Mouse (Mus musculus): ENCODE results near the gene Fam53b.

The Fam53b gene

DNA sequence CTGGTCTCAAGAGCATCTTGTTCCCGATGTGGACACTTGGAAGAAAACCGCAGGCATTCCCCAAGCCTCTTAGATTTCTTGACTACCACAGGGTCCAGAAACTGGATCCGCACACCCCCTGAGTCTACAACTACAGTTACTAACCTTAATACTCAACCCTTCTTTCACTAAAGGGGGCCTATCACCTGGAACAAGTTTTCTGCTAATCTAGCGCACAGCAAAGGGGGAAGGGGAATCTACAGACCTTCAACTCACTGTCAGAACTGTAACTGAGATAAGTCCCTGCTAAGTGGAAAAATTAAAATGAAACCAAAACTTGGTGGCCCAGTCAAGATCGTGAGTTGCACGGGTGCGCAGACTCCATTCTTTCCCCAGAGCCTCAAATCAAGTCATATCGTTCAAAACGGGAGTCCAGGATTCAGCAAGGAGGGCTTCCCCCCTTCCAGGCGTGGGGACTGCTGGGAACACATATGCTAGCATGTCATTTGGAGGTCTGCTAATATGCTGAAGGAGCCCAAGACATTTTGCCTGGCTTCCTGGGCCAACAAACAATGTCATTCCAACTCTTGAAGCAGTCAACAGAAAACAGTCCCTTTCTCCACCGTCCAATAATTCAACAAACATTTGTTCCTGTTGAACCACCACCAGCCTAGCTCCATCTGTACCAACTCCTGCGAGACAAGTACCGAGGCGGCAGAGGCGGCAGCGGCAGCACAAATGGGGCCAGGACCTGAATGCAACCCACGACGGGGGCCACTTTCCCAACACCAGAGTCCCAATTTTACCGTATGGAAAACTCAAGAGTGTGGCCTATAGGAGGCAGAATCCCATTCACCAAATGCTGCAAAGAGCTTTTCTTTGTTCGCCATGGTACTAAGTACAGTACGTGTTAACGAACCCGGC lies 1.7 kb downstream of the Fam53b start:
- in situ Hi-C loops (cut with MseI, MboI): loop anchor here (5.0 to 10.0 kb wide), 2 partner anchors 155 to 157 kb away; no protein-coding TSS in a partner anchor

DNA sequence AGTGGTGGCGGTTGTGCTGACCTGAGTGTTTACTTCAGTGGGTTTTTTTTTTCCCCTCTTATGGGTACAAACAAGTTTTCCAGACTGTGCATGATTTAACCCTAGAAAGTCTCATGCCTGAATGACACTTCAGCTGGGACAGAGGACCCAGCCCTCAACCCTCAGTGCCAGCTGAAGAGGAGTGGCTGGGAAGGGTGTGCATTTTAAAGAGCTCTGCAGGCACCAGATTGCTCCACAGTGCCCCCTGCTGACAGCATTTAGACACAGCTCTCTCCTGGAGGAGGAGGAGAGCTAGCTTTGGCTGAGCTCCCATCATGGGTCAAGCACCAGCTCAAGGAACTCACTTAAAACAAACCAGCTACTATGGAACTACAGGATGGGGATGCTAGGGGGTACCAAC lies 2.8 kb downstream of the Fam53b start:
- in situ Hi-C loops (cut with MseI, MboI): loop anchor here (5.0 to 10.0 kb wide), 2 partner anchors 154 to 156 kb away; no protein-coding TSS in a partner anchor

DNA sequence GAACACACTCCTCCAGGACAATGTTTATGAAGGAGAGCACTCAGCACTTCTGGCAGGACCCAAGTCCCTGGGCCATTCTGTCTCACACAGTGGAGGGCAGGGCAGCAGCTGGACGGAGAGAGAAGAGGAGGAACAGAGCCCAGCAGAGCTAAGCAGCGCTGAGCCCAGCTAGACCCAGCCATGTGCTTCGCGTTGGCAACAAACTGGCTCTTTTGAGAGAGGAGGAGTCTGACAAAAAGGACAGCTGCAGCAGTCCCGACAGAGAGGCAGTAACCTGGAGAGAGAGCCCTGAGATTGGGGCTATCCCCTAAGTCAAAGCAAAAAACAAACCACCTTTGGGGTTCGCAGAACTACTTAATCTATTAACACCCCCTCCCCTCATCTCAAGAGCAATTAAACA lies 3.3 kb downstream of the Fam53b start:
- in situ Hi-C loops (cut with MseI, MboI): loop anchor here (5.0 to 10.0 kb wide), 2 partner anchors 153 to 156 kb away; no protein-coding TSS in a partner anchor

DNA sequence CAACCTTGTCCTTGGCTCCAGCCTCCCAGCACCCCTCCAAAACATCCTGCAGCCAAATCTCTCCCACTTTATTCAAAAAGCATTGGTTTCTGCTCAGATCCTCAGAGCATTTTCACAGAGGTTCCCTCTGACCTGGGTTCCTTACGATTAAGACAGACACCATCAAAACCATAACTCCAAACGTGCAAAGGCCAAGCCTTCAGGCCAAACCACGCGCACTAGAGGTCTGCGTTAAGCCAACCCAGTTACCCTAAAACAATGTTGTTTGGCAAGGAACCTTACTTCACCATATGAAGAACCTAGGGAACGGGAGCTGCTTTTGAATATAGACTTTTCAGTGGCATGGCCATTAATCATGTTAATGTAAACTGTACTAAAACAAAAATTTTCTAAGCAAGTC lies 4.0 kb downstream of the Fam53b start:
- in situ Hi-C loops (cut with MseI, MboI): loop anchor here (5.0 to 10.0 kb wide), 3 partner anchors 75 to 155 kb away; no protein-coding TSS in a partner anchor

DNA sequence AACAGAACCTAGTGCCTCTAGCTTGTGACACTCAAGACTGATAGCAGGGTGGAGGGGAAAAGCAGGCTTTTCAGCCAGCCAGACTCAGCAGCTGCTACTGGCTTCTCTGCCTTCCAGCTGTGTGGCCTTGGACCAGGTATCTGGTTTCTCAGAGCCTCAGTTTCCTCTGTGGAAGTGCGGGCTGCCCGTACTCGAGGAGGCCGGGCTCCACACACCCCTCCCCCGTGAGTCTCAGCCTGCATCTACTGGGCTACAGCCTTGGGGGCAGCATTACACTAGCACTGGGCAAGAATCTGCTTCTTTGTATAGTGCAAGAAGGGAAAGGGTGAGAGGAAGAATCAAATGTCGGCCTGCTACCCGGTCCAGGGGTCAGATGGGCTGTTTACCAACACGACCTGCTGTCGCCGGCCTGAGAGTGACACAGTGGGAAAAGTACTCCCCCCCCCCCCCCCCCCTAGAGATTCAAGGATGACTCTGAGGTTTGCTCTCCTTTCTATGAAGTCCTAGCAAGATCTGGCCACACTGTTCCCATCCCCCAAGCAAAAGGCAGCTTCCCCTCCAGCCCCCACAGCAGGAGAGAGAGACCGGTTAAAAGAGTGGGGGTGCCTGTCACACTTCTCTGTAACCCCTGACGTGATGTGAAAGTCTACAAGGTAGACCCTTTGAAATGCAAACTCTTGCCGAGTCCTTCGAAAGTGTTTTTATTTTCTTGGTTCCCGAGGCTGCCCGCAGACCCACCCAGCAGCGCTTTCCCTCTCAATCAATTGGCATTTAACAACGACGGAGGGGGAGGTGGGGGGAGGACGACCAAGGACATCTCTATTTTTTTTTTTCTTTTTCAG lies 4.6 kb downstream of the Fam53b start:
- in situ Hi-C loops (cut with MseI, MboI): loop anchor here in 1 of 2 experiments (10.0 kb wide), 1 partner anchor 74 kb away; no protein-coding TSS in a partner anchor

DNA sequence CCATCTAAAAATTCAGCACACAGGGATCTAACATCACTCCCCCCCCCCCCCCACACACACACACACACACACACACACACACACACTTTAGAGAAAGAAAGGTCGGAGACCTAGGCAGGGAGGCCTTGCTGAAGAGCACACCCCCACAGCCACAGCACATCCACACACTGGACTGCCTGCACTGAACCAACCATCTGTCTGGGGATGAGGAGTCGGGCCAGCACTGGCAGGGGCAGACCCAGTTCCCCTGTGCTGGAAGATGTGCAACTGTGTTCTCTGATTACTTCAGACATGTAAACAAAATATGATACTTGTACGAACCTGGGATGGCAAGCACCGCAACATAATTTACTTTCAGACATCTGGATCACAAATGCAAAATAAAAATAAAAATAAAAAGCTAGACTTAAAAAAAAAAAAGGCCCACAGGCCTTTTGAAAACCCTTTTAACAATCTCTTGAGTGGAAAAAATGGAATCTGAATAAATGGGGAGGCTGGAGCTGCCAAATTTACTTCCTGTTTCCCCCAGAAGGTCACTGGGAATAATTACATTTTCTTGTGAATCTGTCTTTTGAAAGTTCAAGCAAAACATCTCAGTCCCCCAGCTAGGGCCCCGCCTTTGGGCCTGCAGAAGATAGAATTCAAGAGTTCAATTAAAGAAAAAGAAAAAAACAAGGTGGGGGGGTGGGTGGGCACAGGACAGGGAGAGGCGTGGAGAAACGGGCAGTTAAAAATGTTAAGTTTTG lies 5.5 kb downstream of the Fam53b start:
- in situ Hi-C loops (cut with MseI, MboI): loop anchor here in 1 of 2 experiments (10.0 kb wide), 1 partner anchor 73 kb away; no protein-coding TSS in a partner anchor

DNA sequence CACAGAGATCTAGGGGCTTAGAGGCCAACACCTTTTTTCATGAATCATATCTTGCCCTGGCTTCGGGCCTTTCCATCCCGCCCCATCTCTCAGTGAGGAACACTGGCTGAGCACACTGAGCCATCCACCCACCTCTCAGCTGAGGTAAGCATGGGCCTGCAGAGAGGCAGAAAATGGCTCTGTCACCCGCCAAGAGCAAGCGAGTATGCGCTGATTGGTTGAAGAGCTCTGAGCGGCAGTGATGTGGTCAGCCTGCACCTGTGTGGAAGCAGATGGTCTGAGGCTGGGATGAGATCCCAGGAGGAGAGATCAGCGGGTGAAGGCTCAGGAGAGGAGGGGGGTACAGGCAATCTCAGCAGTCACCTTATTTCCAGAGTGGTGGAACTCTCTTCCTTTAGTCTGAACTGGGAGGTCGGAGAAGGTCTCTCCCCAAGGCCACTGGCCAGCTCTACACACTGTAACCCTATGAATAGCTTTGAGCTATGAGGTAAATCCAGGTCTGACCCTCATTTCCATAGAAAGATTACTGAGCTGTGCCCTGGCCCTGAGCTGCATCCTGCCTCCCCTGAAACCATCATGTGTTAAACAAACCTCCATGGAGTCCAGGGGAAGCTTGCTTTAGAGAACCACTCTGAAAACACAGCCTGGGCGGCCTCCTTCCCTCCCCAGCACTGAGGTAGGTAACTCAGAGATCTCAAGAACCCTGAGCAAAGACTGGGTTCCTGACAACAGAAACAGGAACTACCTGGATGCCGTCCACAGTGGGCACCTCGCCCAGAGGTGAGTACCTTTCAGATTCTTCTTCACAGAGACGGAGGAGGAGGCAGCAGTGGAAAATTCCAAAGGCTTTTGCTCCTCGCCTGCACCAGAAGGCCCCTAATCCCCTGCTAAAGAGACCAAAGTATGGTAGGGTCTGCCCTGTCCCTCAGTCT lies 6.5 kb downstream of the Fam53b start:
- in situ Hi-C loops (cut with MseI, MboI): loop anchor here in 1 of 2 experiments (10.0 kb wide), 1 partner anchor 72 kb away; no protein-coding TSS in a partner anchor

DNA sequence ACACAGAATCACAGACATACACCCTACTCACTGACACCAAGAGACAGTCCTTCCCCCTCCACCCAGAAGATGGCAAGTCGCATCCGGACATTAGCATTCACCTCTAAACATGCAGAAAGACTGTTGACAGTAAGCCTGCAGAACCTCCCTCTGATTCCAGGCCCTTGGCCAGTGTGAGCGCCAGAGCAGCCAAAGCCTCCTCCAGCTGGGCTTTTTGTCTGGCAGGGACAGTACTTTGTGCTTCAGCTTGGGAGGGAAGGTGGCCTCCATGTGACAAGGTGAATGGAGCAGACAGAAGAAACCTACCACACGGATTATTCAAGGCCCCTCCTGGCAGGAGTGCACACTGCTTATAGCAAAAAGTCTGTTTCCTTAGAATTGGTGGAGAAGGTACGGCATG lies 7.4 kb downstream of the Fam53b start:
- in situ Hi-C loops (cut with MseI, MboI): loop anchor here in 1 of 2 experiments (10.0 kb wide), 1 partner anchor 71 kb away; no protein-coding TSS in a partner anchor

DNA sequence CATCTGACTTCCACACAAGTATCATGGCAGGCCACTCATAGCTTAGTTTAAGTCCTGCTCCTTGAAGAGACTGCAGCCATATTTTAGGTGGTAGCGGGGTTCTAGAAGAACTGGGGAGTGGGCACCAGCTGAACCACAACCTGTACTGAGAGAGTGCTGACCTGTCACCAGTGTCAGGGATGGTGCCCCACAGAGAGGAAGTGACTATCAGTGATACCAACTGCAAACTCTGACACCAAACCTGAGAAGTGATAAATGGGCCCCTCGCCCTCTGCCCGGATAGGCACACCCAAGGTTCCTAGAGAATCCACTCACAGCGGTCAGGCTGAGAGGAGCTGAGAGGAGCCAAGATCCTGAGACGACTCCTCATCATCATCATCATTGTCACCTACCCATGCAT lies 8.7 kb downstream of the Fam53b start:
- in situ Hi-C loops (cut with MseI, MboI): loop anchor here in 1 of 2 experiments (10.0 kb wide), 1 partner anchor 70 kb away; no protein-coding TSS in a partner anchor

DNA sequence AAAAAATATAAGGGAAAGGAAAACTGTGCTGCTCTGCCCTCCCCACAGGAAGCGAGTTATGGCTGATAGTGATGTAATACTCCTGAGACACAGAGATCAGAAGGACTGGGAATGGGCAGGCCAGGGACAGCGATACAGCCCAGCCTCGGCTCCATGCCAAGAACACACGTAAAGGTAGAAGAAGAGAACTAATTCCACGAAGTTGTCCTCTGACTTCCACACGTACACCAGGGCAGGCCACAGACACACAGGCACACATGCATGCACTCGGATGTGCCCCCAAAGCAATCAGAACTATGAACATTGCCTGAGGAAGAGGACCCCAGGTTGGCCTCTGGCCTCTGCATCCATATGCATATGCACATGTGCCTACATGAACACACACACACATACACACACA lies 9.2 kb downstream of the Fam53b start:
- in situ Hi-C loops (cut with MseI, MboI): loop anchor here in 1 of 2 experiments (10.0 kb wide), 1 partner anchor 70 kb away; no protein-coding TSS in a partner anchor

DNA sequence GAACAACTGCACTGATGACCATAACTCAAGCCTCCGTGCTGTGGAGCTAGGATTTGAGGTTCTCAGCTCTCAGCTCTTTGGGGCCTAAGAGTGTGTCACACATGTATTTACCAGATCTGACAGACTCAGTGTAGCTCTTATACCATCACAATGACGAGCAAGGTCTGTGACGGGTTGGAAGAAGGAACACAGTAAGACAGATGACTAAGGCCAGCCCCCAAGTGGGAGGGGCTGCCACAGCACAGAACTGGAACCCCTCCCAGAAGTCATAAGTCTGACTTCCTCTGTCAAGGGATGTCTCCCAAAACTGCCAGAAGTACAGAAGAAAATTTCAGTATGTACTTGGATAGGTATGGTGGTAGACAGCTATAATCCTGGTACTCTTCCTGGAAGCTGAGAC lies 9.7 kb downstream of the Fam53b start:
- in situ Hi-C loops (cut with MseI, MboI): loop anchor here in 1 of 2 experiments (10.0 kb wide), 1 partner anchor 69 kb away; no protein-coding TSS in a partner anchor

DNA sequence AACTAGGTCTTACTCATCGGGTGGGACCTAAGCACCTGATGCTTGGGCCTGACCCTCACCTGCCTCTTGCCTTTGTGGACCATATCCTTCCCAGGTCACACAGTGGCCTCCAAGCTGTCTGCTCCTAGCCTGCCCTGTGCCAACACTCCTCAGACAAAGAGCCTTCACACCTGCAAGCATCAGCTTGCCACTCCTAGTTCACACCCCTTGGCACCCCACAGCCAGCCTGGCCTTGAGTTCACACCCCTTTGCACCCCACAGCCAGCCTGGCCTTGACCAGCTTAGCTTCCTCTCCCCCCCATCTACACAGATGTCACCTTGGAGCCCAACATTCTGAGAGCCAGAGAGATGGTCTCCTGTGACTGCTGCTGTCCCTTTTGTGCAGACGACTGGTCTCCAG lies 10.3 kb downstream of the Fam53b start:
- in situ Hi-C loops (cut with MseI, MboI): loop anchor here in 1 of 2 experiments (10.0 kb wide), 1 partner anchor 69 kb away; no protein-coding TSS in a partner anchor

DNA sequence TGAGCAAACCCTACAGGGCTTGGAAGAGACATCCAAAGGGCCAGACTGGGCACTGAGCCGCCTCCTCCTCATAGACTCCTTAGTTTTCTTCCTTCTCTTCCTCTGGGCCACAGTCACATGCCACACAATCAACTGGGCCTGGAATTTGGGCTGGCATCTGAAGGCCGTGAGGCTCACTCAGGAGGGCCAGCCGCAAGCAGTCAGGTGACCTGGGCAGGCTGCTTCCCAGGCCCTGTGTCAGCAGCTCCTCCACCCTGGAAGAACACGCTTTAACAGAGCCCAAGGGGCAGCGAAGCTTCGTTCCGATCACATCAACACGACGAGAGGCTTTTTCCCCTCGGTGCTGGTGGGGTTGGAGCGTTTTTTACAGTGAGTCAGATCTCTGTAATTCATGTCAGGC lies 11.0 kb downstream of the Fam53b start:
- in situ Hi-C loops (cut with MseI, MboI): loop anchor here in 1 of 2 experiments (10.0 kb wide), 1 partner anchor 68 kb away; no protein-coding TSS in a partner anchor

DNA sequence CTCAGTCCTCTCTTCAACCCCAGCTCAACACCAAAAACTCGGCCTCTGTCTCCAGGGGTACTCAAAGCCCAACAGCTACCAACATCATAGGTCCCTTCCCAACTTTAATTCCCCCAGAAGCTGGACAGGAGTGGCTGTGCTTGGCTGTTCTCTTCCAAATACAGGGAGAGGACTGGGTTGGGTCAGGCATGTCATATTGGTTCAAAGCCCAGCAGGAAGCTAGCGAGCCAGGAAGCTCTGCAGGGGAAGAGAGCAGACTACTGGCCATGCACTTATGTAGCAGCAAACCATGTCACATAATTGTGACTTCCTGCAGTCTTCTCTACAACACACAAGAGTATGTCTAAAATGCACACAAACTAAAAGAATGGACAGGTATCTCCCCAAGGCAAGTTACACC lies 11.6 kb downstream of the Fam53b start:
- in situ Hi-C loops (cut with MseI, MboI): loop anchor here in 1 of 2 experiments (10.0 kb wide), 1 partner anchor 67 kb away; no protein-coding TSS in a partner anchor

DNA sequence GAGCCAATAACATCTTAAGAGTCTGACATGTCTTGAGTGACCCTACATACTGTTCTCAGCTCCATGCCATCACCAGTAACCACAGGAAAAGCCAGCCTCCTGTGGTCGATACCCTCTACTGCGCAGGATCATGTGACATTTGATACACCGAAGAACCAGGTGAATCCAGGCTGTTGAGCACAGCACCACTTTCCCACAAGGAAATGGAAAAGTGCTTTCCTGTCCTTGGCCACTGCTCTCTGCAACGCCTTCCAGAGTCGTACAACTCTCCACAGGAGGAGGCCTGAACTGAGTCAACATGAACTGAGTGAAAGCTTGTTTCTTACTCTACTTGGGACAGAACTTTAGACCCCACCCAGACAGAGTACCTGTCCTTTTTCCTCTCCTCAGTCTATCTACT lies 12.2 kb downstream of the Fam53b start:
- in situ Hi-C loops (cut with MseI, MboI): loop anchor here in 1 of 2 experiments (10.0 kb wide), 1 partner anchor 67 kb away; no protein-coding TSS in a partner anchor

DNA sequence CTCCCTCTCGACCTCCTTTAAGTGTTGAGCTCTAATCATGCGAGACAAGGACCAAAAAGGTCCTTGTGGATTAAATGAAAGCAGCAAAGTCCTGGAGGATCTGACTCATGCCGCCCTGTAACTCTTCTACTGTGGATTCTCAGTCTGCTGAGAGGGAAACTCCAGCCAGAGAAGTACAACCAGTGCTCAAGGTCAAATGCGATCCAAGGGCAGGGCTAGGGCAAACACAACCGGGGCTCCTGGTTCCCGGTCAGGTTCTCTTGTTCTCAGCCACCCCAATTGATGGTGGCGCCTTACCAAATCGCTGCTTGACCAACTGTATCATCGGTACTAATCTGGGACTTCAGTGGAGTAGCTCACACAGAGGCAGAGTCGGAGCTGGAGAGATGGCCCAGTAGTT lies 12.8 kb downstream of the Fam53b start:
- in situ Hi-C loops (cut with MseI, MboI): loop anchor here in 1 of 2 experiments (10.0 kb wide), 1 partner anchor 66 kb away; no protein-coding TSS in a partner anchor

DNA sequence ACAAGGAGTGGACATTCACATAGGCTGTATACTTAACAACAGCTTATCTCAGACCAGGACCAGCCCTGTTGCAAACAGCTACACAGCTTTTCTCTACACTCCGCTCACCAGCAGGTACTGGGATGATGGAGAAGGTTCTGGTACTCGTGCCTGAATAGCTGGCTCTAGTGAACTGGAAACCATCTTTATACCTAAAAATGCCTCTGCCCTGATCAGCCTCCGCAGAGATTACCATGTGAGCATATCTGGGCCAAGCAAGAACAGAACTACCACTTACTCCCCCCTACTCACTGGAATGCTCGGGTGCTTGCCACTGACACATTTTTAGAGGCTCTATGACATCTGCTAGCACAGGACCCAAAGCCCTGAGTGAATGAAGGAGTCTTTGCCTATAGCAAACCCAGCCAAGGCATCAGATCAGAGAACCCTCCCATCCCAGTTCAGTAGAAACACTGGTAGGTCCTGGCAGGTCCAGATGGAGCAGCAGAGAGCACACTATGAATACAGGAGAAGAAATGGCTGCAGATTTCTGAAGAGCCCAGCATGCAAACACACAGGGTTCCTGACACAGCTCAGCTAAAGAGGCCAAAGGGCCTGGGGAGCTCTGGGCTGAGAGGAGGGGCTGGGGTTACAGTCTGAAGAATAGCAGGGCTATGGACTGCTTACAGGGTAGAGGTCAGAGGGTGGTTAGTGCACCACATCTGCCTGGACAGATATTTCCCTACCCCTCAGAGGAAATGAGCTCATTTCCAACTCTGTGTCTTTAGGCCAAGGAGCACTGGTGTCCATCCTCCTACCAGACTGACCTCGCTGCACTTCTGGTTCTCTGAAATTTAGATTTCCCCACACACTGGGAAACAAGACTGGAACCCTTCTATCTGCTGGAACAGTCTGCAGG lies 14.3 kb downstream of the Fam53b start:
- in situ Hi-C loops (cut with MseI, MboI): loop anchor here in 1 of 2 experiments (10.0 kb wide), 1 partner anchor 65 kb away; no protein-coding TSS in a partner anchor

DNA sequence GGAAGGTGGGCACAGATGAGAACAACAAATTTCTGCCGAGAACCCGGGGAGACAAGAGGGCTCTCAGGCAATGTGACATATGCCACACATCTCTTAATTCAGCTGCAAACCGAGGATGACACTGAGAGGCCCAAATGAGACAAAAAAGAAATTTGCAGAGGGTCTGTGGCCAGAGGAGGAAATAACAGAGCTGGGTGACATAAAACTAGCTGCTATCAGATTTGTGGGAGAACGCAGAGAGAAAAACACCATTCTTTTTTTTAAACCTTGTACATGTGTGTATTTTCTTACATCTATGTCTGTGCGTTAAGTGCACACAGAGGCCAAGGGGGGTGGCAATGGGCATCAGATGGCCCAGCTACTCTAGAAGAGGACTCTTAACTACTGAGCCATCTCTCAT lies 18.5 kb downstream of the Fam53b start:
- in situ Hi-C loops (cut with MseI, MboI): no loop called here
